Mouse (Mus musculus): Measurements from ENCODE around the gene Efcab11.

- TF ChIP-seq GATA1 (IDR thresholded peaks at IDR 0.05; ENCODE audit: low read length) (no peak), TAL1 (IDR thresholded peaks at IDR 0.05; ENCODE audit: low read length) (no peak)
Observed at GRCm38 (mm10) chr12:99669976-99670761, 214.1 kb downstream of the Efcab11 start.

Measured in erythroblast, embryonic 14.5 days (primary cell).